Mouse (Mus musculus): ENCODE data around the gene Lsamp. TPM values are rescaled to one million over a fixed set of nuclear protein-coding genes. Genes with fewer than 3 reads are reported as not detected.

Lsamp gene
- polyA plus RNA-seq, 1 experiment from 2014 or later: 0.20 TPM

DNA sequence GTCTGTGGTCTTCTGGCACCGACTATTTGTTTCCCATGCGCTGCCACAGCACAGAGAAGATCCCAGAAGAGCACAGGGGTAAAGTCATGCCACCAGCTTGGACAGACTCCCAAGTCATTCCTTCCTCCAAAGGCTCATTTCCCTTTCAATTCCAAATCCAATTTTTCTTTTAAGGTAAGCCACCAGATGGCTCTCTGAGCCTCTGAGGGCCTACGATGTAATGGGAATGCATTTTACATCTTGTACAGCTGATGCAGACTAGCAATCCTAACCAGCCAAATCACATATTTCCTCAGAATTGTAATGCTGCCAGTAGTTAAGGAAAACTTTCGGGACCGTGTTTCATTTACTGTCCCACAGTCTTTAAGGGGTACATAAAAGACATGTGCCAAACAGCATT is 1433.2 kb downstream of the Lsamp start:
- no peak overlapping the region for H3K9ac ChIP-seq (replicated peaks; ENCODE audit: low read depth)
- H3K27ac ChIP-seq (ENCODE audit: low read length): no peak overlapping the region
- TF ChIP-seq CTCF (IDR thresholded peaks at IDR 0.05) (no peak), EP300 (IDR thresholded peaks at IDR 0.05) (no peak)
- H3K27me3 ChIP-seq (replicated peaks; ENCODE audit: insufficient read depth, low read length): no peaks in the 10 kb centered on the region
- no peaks in the 10 kb centered on the region for H3K36me3 ChIP-seq (ENCODE audit: insufficient read depth, low read length)
- H3K4me1 ChIP-seq (ENCODE audit: insufficient read depth, low read depth, low read length): no peaks in the 10 kb centered on the region
- no peaks in the 10 kb centered on the region for H3K9me3 ChIP-seq (ENCODE audit: low read length)
- DNase-seq (ENCODE audit: low spot score): no peak
- WGBS: 81% methylated on average over 5 of the region's 5 CpGs
- ATAC-seq: no peak
- no peak overlapping the region for H3K4me2 ChIP-seq (replicated peaks; ENCODE audit: low read depth, low read length)
- H3K4me3 ChIP-seq (ENCODE audit: low read depth, low read length): no peak overlapping the region

- Histone ChIP-seq H3K4me1 (ENCODE audit: insufficient read depth, low read depth, low read length) (no peaks in the 10 kb centered on the region), H3K4me2 (replicated peaks; ENCODE audit: low read depth, low read length) (no peak overlapping the region), H3K4me3 (ENCODE audit: low read depth, low read length) (no peak overlapping the region), H3K27me3 (replicated peaks; ENCODE audit: insufficient read depth, low read length) (no peaks in the 10 kb centered on the region), H3K9ac (replicated peaks; ENCODE audit: low read depth) (no peak overlapping the region), H3K9me3 (ENCODE audit: low read length) (no peaks in the 10 kb centered on the region), H3K27ac (ENCODE audit: low read length) (no peak overlapping the region), H3K36me3 (ENCODE audit: insufficient read depth, low read length) (no peaks in the 10 kb centered on the region)
- no peak for DNase-seq (ENCODE audit: low spot score)
- no peak for ATAC-seq
- WGBS: 54% methylated on average over 2 of the region's 2 CpGs
- TF ChIP-seq CTCF (IDR thresholded peaks at IDR 0.05): no peak
- no peak for TF ChIP-seq EP300 (IDR thresholded peaks at IDR 0.05)
Observed at GRCm38 (mm10) chr16:41467391-41467790, 1483.2 kb downstream of the Lsamp start.

DNA sequence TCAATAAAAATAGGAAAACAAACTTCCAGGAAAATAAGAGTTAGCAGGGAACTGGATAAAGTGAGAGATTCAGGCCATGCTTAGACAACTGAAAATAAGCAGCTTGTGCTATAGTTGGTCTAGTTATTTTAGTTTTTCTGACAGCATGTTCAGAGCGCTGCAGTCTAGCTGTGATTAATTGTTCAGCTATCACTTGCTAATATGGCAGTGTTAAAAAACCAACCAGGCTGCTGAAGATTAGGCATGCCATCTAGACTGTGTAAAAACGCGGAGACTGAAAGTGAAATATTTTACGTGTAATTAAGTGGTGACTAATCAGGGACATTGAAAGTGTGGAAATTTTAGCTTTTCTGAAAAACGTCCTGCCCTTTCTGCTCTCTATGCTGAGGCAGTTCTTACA is 1494.5 kb downstream of the Lsamp start:
- TF ChIP-seq EP300 (IDR thresholded peaks at IDR 0.05) (no peak), CTCF (IDR thresholded peaks at IDR 0.05) (no peak)
- no peaks in the 10 kb centered on the region for H3K9me3 ChIP-seq (ENCODE audit: low read length)
- no peaks in the 10 kb centered on the region for H3K27me3 ChIP-seq (replicated peaks; ENCODE audit: insufficient read depth, low read length)
- H3K36me3 ChIP-seq (ENCODE audit: insufficient read depth, low read length): no peaks in the 10 kb centered on the region
- H3K4me1 ChIP-seq (ENCODE audit: insufficient read depth, low read depth, low read length): no peaks in the 10 kb centered on the region
- H3K9ac ChIP-seq (replicated peaks; ENCODE audit: low read depth): no peak overlapping the region
- no peak for DNase-seq (ENCODE audit: low spot score)
- ATAC-seq: no peak
- H3K4me3 ChIP-seq (ENCODE audit: low read depth, low read length): no peak overlapping the region
- H3K27ac ChIP-seq (ENCODE audit: low read length): no peak overlapping the region
- H3K4me2 ChIP-seq (replicated peaks; ENCODE audit: low read depth, low read length): no peak overlapping the region
- WGBS: 63% methylated on average over 5 of the region's 5 CpGs

DNA sequence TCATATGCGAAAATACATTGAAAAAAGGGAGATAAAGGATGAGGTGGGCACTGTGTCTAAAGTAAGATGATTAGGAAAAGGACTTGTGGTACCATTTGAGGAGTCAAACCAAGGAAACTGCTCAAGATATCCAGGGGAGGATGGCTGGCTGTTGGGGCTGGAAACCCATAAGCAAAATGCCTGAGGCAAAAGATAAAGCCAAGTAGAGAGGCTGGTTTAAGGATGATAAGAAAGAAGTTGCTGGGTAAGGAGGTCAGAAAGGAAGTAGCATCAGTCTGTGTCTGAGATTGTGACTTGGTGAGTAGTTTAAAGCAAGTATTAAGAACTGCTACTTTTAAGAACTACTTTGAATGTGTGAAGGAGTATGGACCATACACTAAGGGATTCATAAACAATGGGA is 1497.7 kb downstream of the Lsamp start:
- Histone ChIP-seq H3K4me2 (replicated peaks; ENCODE audit: low read depth, low read length) (no peak overlapping the region), H3K36me3 (ENCODE audit: insufficient read depth, low read length) (no peaks in the 10 kb centered on the region), H3K9me3 (ENCODE audit: low read length) (no peaks in the 10 kb centered on the region), H3K27ac (ENCODE audit: low read length) (no peak overlapping the region), H3K9ac (replicated peaks; ENCODE audit: low read depth) (no peak overlapping the region), H3K4me1 (ENCODE audit: insufficient read depth, low read depth, low read length) (no peaks in the 10 kb centered on the region), H3K4me3 (ENCODE audit: low read depth, low read length) (no peak overlapping the region), H3K27me3 (replicated peaks; ENCODE audit: insufficient read depth, low read length) (no peaks in the 10 kb centered on the region)
- no peak for ATAC-seq
- no peak for TF ChIP-seq CTCF (IDR thresholded peaks at IDR 0.05)
- TF ChIP-seq EP300 (IDR thresholded peaks at IDR 0.05): no peak
- no peak for DNase-seq (ENCODE audit: low spot score)
- WGBS: 69% methylated on average over 1 of the region's 1 CpGs

DNA sequence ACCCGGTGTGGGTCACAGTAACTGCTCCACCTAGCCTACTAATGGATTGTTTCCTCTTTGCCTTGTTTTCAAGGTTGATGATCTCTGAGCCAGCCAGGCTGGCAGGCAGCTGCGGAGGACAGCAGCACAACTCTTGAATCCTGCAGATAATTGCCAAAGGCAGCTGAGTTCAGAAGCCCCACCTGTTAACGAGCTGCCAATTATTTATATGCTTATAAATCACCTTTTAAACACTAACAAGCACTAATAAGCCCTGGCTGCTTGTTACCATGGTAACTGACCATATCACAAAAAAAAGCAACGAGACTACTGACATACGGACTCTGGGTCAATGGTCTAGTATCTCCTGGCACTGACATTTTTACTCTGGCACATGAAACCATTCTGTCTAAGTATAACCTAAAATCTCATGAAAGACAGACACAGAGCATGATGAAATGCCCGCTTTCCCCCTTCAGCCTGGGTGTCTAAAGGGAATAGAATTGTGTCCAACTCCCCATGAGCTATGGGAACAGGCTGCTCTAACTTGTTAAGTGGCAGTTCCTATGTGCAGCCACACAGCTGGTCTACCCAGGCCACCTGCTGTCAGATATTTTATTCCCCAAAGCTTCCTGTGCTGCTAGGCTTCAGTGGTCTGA is 1526.9 kb downstream of the Lsamp start:
- Histone ChIP-seq H3K9me3 (ENCODE audit: low read length) (no peaks in the 10 kb centered on the region), H3K4me3 (ENCODE audit: low read depth, low read length) (no peak overlapping the region), H3K9ac (replicated peaks; ENCODE audit: low read depth) (no peak overlapping the region), H3K4me1 (ENCODE audit: insufficient read depth, low read depth, low read length) (no peaks in the 10 kb centered on the region), H3K4me2 (replicated peaks; ENCODE audit: low read depth, low read length) (no peak overlapping the region), H3K36me3 (ENCODE audit: insufficient read depth, low read length) (no peaks in the 10 kb centered on the region), H3K27ac (ENCODE audit: low read length) (no peak overlapping the region), H3K27me3 (replicated peaks; ENCODE audit: insufficient read depth, low read length) (no peaks in the 10 kb centered on the region)
- DNase-seq (ENCODE audit: low spot score): no peak
- no peak for ATAC-seq
- TF ChIP-seq CTCF (IDR thresholded peaks at IDR 0.05) (no peak), EP300 (IDR thresholded peaks at IDR 0.05) (no peak)
- WGBS: 51% methylated on average over 6 of the region's 6 CpGs

- no peaks in the 10 kb centered on the region for H3K9me3 ChIP-seq (ENCODE audit: low read length)
- H3K4me2 ChIP-seq (replicated peaks; ENCODE audit: low read depth, low read length): no peak overlapping the region
- DNase-seq (ENCODE audit: low spot score) (no peak), ATAC-seq (no peak)
- H3K4me3 ChIP-seq (ENCODE audit: low read depth, low read length): no peak overlapping the region
- H3K36me3 ChIP-seq (ENCODE audit: insufficient read depth, low read length): no peaks in the 10 kb centered on the region
- no peaks in the 10 kb centered on the region for H3K27me3 ChIP-seq (replicated peaks; ENCODE audit: insufficient read depth, low read length)
- WGBS: 52% methylated on average over 4 of the region's 4 CpGs
- no peaks in the 10 kb centered on the region for H3K4me1 ChIP-seq (ENCODE audit: insufficient read depth, low read depth, low read length)
- no peak overlapping the region for H3K27ac ChIP-seq (ENCODE audit: low read length)
- TF ChIP-seq CTCF (IDR thresholded peaks at IDR 0.05) (no peak), EP300 (IDR thresholded peaks at IDR 0.05) (no peak)
- H3K9ac ChIP-seq (replicated peaks; ENCODE audit: low read depth): no peak overlapping the region
Observed at GRCm38 (mm10) chr16:41521566-41521965, 1537.4 kb downstream of the Lsamp start.

- Histone ChIP-seq H3K36me3 (ENCODE audit: insufficient read depth, low read length) (no peaks in the 10 kb centered on the region), H3K4me1 (ENCODE audit: insufficient read depth, low read depth, low read length) (no peaks in the 10 kb centered on the region), H3K27ac (ENCODE audit: low read length) (no peak overlapping the region), H3K27me3 (replicated peaks; ENCODE audit: insufficient read depth, low read length) (no peaks in the 10 kb centered on the region), H3K9me3 (ENCODE audit: low read length) (no peaks in the 10 kb centered on the region), H3K9ac (replicated peaks; ENCODE audit: low read depth) (no peak overlapping the region), H3K4me2 (replicated peaks; ENCODE audit: low read depth, low read length) (no peak overlapping the region), H3K4me3 (ENCODE audit: low read depth, low read length) (no peak overlapping the region)
- TF ChIP-seq EP300 (IDR thresholded peaks at IDR 0.05) (no peak), CTCF (IDR thresholded peaks at IDR 0.05) (peak; percentile 37)
- 52% methylated on average over 10 of the region's 10 CpGs for WGBS
- DNase-seq (ENCODE audit: low spot score): no peak
- no peak for ATAC-seq
Observed at GRCm38 (mm10) chr16:41524266-41524665, 1540.1 kb downstream of the Lsamp start.
